Mouse (Mus musculus): Measurements from ENCODE around the gene Acvrl1. TPM values are rescaled to one million over a fixed set of nuclear protein-coding genes. Genes with fewer than 3 reads are reported as not detected.

Acvrl1 gene
- polyA plus RNA-seq (2014; fragmentation: Nextera tagmentation; extraction: Ambion mirVana): 4.1 and 4.2 TPM in 2 replicates

GRCm38 (mm10) chr15:101128181-101129089 lies at the start of gene Acvrl1:
Acvrl1 (plus strand) TSS chr15:101128522.
- H3K4me2 ChIP-seq (ENCODE audit: low read length): peak within 1 kb of the TSS; percentile 38
- ATAC-seq: no peak
- H3K9me3 ChIP-seq (replicated peaks; ENCODE audit: control insufficient read depth, low read length): no peaks in the 10 kb centered on the region

GRCm38 (mm10) chr15:101078731-101079156 lies 49.6 kb upstream of the Acvrl1 start:
- H3K36me3 ChIP-seq (ENCODE audit: control insufficient read depth, insufficient read depth, low read length): no peaks in the 10 kb centered on the region
- peak; percentile 57 for ATAC-seq
- H3K9ac ChIP-seq (ENCODE audit: low read length): peak overlapping the region; percentile 69
- H3K4me2 ChIP-seq (ENCODE audit: low read length): peak overlapping the region; percentile 83
- H3K4me1 ChIP-seq (ENCODE audit: control insufficient read depth, insufficient read depth, low read length): peaks cover 9% of the 10 kb centered on the region; the same call in 1 of the 2 replicates
- under 1% methylated on average over 28 of the region's 30 CpGs for WGBS
- H3K27ac ChIP-seq (ENCODE audit: low read depth, low read length): no peak overlapping the region
- peak; percentile 42 for DNase-seq (ENCODE audit: low spot score)
- peak overlapping the region; percentile 55 for H3K4me3 ChIP-seq (ENCODE audit: low read depth, low read length)
- peaks cover 8% of the 10 kb centered on the region; the same call in 1 of the 2 replicates for H3K27me3 ChIP-seq (replicated peaks; ENCODE audit: control insufficient read depth, insufficient read depth, low read length)
- no peaks in the 10 kb centered on the region for H3K9me3 ChIP-seq (replicated peaks; ENCODE audit: control insufficient read depth, low read length)

More at GRCm38 (mm10) chr15:101128181-101129089, at the start of gene Acvrl1:
- H3K36me3 ChIP-seq (ENCODE audit: control insufficient read depth, insufficient read depth, low read length): no peaks in the 10 kb centered on the region
- peak within 1 kb of the TSS; percentile 13; the same call in 1 of the 2 replicates for H3K4me3 ChIP-seq (ENCODE audit: low read depth, low read length)
- 0 out of 2 replicates have a peak, but pooled peaks cover 5% of the 10 kb centered on the region for H3K4me1 ChIP-seq (ENCODE audit: control insufficient read depth, insufficient read depth, low read length)
- H3K9ac ChIP-seq (ENCODE audit: low read length): peak within 1 kb of the TSS; percentile 37
- DNase-seq (ENCODE audit: low spot score): no peak
- peaks cover 23% of the 10 kb centered on the region for H3K27me3 ChIP-seq (replicated peaks; ENCODE audit: control insufficient read depth, insufficient read depth, low read length)
- no peak within 1 kb of the TSS for H3K27ac ChIP-seq (ENCODE audit: low read depth, low read length)
- WGBS: 4% methylated on average over 46 of the region's 46 CpGs

GRCm38 (mm10) chr15:101080031-101080520 lies 48.2 kb upstream of the Acvrl1 start:
- Histone ChIP-seq H3K9ac (ENCODE audit: low read length) (no peak overlapping the region), H3K4me2 (ENCODE audit: low read length) (no peak overlapping the region), H3K36me3 (ENCODE audit: control insufficient read depth, insufficient read depth, low read length) (no peaks in the 10 kb centered on the region), H3K4me3 (ENCODE audit: low read depth, low read length) (no peak overlapping the region), H3K4me1 (ENCODE audit: control insufficient read depth, insufficient read depth, low read length) (peaks cover 9% of the 10 kb centered on the region; the same call in 1 of the 2 replicates), H3K9me3 (replicated peaks; ENCODE audit: control insufficient read depth, low read length) (no peaks in the 10 kb centered on the region), H3K27ac (ENCODE audit: low read depth, low read length) (no peak overlapping the region), H3K27me3 (replicated peaks; ENCODE audit: control insufficient read depth, insufficient read depth, low read length) (peaks cover 8% of the 10 kb centered on the region; the same call in 1 of the 2 replicates)
- no peak for DNase-seq (ENCODE audit: low spot score)
- ATAC-seq: no peak
- WGBS: 79% methylated on average over 9 of the region's 9 CpGs

GRCm38 (mm10) chr15:101081035-101081548 lies 47.2 kb upstream of the Acvrl1 start:
- ATAC-seq (no peak), DNase-seq (ENCODE audit: low spot score) (no peak)
- WGBS: 75% methylated on average over 7 of the region's 7 CpGs
- no peak overlapping the region for H3K4me3 ChIP-seq (ENCODE audit: low read depth, low read length)
- H3K27me3 ChIP-seq (replicated peaks; ENCODE audit: control insufficient read depth, insufficient read depth, low read length): peaks cover 5% of the 10 kb centered on the region; the same call in 1 of the 2 replicates
- no peak overlapping the region for H3K27ac ChIP-seq (ENCODE audit: low read depth, low read length)
- H3K9me3 ChIP-seq (replicated peaks; ENCODE audit: control insufficient read depth, low read length): no peaks in the 10 kb centered on the region
- no peaks in the 10 kb centered on the region for H3K36me3 ChIP-seq (ENCODE audit: control insufficient read depth, insufficient read depth, low read length)
- no peak overlapping the region for H3K4me2 ChIP-seq (ENCODE audit: low read length)
- no peak overlapping the region for H3K9ac ChIP-seq (ENCODE audit: low read length)
- peaks cover 7% of the 10 kb centered on the region; the same call in 1 of the 2 replicates for H3K4me1 ChIP-seq (ENCODE audit: control insufficient read depth, insufficient read depth, low read length)

- 68% methylated on average over 4 of the region's 4 CpGs for WGBS
Observed at GRCm38 (mm10) chr15:101082236-101082635, 46.1 kb upstream of the Acvrl1 start.

GRCm38 (mm10) chr15:101084499-101084898 lies 43.8 kb upstream of the Acvrl1 start:
- H3K4me2 ChIP-seq (ENCODE audit: low read length): no peak overlapping the region
- no peaks in the 10 kb centered on the region for H3K36me3 ChIP-seq (ENCODE audit: control insufficient read depth, insufficient read depth, low read length)
- no peaks in the 10 kb centered on the region for H3K27me3 ChIP-seq (replicated peaks; ENCODE audit: control insufficient read depth, insufficient read depth, low read length)
- no peak for ATAC-seq
- H3K27ac ChIP-seq (ENCODE audit: low read depth, low read length): no peak overlapping the region
- no peak overlapping the region for H3K9ac ChIP-seq (ENCODE audit: low read length)
- no peak for DNase-seq (ENCODE audit: low spot score)
- no peaks in the 10 kb centered on the region for H3K4me1 ChIP-seq (ENCODE audit: control insufficient read depth, insufficient read depth, low read length)
- no peaks in the 10 kb centered on the region for H3K9me3 ChIP-seq (replicated peaks; ENCODE audit: control insufficient read depth, low read length)
- 87% methylated on average over 10 of the region's 10 CpGs for WGBS
- H3K4me3 ChIP-seq (ENCODE audit: low read depth, low read length): no peak overlapping the region

More at GRCm38 (mm10) chr15:101082236-101082635, 46.1 kb upstream of the Acvrl1 start:
- Histone ChIP-seq H3K9me3 (replicated peaks; ENCODE audit: control insufficient read depth, low read length) (no peaks in the 10 kb centered on the region), H3K4me1 (ENCODE audit: control insufficient read depth, insufficient read depth, low read length) (peaks cover 2% of the 10 kb centered on the region; the same call in 1 of the 2 replicates), H3K9ac (ENCODE audit: low read length) (no peak overlapping the region), H3K4me2 (ENCODE audit: low read length) (no peak overlapping the region), H3K36me3 (ENCODE audit: control insufficient read depth, insufficient read depth, low read length) (no peaks in the 10 kb centered on the region), H3K27ac (ENCODE audit: low read depth, low read length) (no peak overlapping the region), H3K27me3 (replicated peaks; ENCODE audit: control insufficient read depth, insufficient read depth, low read length) (no peaks in the 10 kb centered on the region), H3K4me3 (ENCODE audit: low read depth, low read length) (no peak overlapping the region)
- DNase-seq (ENCODE audit: low spot score) (no peak), ATAC-seq (no peak)

GRCm38 (mm10) chr15:101086451-101086850 lies 41.9 kb upstream of the Acvrl1 start:
- 77% methylated on average over 9 of the region's 9 CpGs for WGBS
- Histone ChIP-seq H3K4me2 (ENCODE audit: low read length) (no peak overlapping the region), H3K4me3 (ENCODE audit: low read depth, low read length) (no peak overlapping the region), H3K27ac (ENCODE audit: low read depth, low read length) (no peak overlapping the region), H3K9ac (ENCODE audit: low read length) (no peak overlapping the region), H3K27me3 (replicated peaks; ENCODE audit: control insufficient read depth, insufficient read depth, low read length) (no peaks in the 10 kb centered on the region), H3K4me1 (ENCODE audit: control insufficient read depth, insufficient read depth, low read length) (no peaks in the 10 kb centered on the region), H3K36me3 (ENCODE audit: control insufficient read depth, insufficient read depth, low read length) (no peaks in the 10 kb centered on the region), H3K9me3 (replicated peaks; ENCODE audit: control insufficient read depth, low read length) (no peaks in the 10 kb centered on the region)
- DNase-seq (ENCODE audit: low spot score): no peak
- no peak for ATAC-seq

GRCm38 (mm10) chr15:101086956-101087355 lies 41.4 kb upstream of the Acvrl1 start:
- ATAC-seq: no peak
- Histone ChIP-seq H3K36me3 (ENCODE audit: control insufficient read depth, insufficient read depth, low read length) (no peaks in the 10 kb centered on the region), H3K27ac (ENCODE audit: low read depth, low read length) (no peak overlapping the region), H3K4me1 (ENCODE audit: control insufficient read depth, insufficient read depth, low read length) (no peaks in the 10 kb centered on the region), H3K9ac (ENCODE audit: low read length) (no peak overlapping the region), H3K27me3 (replicated peaks; ENCODE audit: control insufficient read depth, insufficient read depth, low read length) (no peaks in the 10 kb centered on the region), H3K9me3 (replicated peaks; ENCODE audit: control insufficient read depth, low read length) (no peaks in the 10 kb centered on the region), H3K4me3 (ENCODE audit: low read depth, low read length) (no peak overlapping the region), H3K4me2 (ENCODE audit: low read length) (no peak overlapping the region)
- DNase-seq (ENCODE audit: low spot score): no peak
- 71% methylated on average over 3 of the region's 3 CpGs for WGBS

Measured in forebrain, embryonic 14.5 days (tissue).